Mouse (Mus musculus): ENCODE results near the gene Tmco5b.

Gene Tmco5b

DNA sequence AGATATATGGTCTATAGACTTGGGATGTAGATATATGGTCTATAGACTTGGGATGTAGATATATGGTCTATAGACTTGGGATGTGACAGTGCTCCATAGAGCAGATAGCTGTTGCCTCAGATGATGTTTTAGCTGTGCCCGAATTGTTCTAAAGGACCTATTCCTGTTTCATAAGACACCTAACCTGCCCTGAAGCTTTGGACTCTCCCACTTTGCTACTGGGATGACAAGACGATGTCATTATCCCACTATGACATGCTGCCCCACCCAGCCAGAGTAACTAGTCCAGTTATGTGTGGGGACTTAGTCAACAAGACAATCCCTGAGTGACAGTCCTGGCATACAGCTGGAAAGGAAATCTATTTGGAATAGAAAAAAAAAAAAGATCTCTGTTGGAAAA is at the start of gene Tmco5b:
Gene Tmco5b (plus strand): TSS at position 301 of the 400 bp plus-strand sequence.
- no peak for DNase-seq

DNA sequence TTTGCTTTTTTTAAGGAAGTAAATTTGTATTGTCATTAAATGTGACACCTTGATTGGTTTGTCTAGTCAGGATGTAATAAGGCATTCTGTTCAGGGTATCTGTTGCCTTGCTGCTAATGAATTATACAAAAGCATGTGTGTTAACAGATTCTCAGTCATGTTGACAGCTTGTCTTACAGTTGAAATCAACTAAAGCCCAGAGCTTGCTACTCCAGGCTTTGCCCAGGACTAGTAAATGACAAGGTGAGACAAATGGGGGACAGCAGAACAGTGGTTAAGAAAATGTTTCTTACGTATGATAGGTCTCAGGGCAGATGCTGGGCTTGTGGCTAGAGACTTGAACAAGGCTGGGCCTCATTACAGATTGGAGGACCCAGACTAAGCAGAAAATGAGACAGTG is 48.5 kb upstream of the Tmco5b start:
- DNase-seq: no peak

DNA sequence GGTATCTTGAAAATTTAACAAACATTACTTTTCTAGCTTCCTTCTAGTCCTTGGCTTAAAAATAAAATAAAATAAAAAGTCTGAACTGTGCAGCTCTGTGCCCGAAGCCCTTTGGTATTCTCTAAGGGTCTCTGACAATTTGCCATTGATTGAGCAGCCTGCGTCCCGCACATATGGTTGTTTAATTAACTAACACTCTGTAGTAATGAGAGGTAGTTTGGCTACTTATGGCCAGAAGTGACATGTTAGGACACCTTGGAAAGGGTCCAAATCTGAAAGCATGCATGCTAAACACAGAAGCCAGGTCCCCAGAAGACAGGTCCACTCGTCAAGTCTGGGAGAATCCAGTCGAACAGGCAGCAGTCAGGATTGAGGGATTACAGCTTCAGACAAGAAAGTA is 46.7 kb upstream of the Tmco5b start:
- no peak for DNase-seq

DNA sequence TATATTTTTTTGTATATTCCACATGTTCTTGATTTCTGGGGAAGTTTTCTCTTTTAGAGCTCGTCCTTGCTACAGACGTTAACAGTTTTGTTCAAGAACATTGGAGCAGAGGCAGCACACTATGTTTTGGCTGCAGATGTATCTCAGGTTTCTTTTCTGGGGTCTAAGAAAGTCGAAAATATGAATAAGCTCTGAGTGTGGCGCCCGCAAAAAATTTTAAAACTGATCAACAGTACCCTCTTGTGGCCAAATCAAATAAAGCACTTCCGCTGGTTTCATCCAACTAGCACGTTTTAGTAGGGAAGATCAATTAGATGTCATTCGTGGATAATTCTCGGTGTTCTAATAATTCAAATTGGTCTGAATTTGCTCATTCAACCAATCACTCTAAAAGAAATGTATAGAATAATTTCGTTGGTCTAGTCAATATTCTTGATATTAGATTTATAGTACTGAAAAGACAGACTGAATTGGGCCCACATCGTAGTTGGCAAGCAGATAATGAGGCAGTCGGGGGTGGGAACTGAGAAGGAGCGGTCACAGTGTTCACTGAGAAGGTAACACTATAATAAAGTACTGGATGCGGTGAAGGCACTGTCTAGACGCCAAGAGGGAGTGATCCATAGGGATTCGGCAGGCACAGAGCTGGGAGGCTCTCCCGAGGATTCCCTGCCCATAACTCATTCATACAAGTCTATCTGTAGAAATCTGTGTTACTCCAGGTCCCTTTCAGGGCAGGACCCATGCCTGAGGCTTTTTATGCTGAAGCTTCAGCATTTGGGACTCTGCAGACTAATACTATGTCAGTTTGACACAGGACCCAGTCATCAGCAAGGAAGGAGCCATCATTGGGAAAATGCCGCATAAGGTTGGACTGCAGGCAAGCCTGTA is 17.1 kb downstream of the Tmco5b start:
- peak; percentile 13 to 22 for DNase-seq

DNA sequence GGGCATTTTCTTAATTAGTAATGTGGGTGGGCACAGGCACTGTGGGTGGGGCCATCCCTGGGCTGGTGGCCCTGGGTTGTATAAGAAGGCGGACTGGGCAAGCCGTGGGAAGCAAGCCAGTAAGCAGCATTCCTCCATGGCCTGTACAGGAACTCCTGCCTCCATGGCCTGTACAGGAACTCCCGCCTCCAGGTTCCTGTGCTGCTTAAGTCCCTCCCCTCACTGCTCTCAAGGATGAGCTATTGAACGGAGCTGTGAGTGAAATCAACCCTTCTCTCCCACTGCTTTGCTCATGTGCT is 17.7 kb downstream of the Tmco5b start:
- no peak for DNase-seq

DNA sequence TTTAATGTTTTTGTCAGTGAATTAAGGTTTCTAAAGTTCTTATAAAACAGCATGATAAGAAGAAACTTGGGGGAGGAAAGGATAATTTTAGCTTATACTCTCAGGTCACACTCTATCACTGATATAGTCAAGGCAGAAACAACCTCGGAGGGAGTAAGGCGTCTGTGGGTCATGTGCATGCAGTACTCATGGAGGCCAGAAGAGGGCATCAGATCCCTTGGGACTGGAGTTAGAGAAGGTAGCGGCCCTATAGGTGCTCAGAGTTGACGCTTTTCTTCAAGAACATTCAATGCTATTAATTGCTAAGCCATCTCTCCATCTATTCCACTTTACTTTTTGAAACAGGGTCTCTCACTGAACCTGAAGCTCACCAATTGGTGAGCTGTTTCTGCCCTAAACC is 19.8 kb downstream of the Tmco5b start:
- DNase-seq: peak; percentile 89 to 91

DNA sequence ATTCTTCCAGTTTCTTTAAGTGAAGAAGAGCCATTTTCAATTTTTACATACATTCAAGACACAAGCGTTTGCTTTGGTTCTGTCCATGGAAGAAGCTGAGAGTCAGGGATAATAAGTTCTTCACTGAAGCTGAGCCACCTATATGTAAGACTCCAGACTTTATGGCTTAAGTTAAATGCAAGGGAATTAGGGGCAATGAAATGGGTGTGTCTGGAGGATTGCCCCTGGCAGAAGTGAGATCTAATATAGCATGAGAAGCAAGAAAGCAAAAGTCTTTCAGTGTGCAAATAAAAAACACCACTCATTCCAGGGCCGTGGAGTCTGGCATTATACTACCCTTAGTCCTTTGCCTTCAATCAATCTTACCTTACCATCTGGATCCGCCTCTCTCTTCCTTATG is 25.7 kb downstream of the Tmco5b start:
- DNase-seq: no peak

DNA sequence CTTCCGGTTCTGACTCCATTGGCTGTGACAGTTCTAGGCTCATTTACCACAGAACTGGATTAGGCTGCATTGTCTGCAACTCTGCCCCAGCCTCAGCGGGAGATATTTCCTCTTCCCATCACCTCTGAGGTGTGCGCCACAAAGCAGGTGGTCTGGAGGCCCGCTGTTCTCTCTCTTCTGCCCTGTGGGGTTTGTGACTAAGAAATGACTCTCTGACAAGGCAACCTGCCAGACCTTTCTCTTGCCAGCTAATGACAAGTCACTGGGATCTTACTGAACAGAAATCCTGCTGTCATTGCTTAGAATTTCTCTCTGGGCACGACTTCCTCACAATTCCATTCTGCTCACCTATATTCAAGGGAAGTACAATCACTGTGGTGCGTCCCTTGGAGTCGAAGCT is 37.5 kb downstream of the Tmco5b start:
- no peak for DNase-seq

DNA sequence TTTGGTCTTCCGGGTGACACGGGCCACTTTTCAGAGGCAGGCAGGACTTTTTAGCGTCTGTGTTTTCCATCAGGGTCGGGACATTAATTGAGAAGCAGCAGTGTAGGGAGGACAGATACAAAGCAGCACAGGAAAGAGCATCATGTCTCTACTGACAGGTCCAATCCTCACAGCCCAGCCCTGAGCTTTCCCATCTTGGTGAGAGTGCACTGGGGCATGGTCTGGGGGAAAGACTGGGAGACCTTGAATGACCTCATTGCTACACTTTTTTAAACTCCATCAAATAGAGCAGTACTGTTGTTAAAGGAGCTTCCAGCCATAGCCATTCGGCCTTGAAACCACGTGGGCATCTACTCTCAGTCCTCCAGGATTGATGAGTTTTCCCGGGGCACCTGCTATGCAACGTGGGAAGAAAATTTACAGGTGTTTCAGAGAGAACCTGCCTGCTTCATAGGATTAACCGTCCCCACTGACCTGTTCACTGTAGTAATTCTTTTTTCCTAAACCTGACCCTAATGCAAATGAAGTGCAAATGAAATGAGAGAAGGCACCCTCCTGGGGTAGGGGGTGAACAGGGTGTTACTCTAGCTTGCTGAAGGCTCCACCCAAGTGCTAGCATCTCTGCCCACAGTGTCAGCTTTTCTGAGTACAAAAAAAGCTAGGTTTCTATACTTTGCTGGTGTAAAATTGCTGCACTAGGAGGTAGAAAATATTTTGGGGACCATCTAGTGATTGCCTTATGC is 48.4 kb downstream of the Tmco5b start:
- DNase-seq: peak; percentile 16 to 19

DNA sequence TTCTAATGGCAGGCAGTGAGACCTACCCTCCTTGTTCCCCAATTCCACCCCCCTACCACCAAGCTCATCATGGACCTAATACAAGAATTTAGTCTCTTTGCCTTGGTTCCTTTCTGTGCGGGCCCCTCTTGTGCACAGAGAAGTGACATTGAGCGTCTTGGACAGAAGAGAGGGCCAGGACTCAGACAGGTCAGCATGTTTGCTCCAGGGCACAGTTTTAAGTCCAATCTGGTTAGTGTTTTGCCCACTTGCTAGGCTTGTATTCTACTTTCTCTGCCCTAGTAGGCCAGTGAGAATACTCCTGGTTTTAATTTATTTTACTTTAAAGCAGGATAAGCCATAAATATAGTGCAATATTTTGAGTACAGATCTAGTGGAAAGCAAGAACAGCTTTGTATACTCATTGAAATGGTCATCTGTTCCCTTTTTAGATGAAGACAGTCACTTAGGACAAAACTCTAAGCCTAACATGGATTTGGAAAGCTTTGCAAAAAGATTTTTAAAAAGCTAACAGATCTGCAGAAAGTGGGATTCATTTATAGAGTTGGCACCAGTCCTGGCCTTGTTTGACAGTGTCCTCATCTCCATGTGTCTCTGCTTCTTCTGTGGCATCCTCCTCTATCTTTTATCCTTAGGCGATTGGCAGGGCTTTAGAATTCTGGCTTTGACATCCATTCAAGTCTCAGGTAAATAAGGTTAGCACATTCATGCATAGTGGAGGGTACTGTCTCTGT is 50.2 kb downstream of the Tmco5b start:
- no peak for DNase-seq

DNA sequence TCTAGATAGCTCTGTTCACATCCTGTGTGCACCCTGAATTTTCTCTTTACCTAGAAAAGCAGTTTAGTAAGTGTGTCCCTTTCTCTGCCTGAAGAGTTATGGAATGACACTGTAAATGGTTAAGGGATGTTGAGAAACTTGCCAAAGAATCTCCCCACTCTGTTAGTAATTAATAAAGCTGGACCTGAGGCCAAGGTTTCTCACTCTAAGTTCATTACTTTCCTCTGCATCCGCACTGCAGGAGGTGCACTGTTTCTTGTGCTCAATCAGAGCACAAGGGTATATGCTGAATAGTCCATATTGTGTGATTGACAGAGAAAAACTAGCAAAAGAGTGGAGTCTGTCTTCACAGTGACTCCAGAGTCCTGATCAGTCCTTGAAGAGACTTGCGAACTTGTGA is 59.0 kb downstream of the Tmco5b start:
- DNase-seq: peak in 1 of 2 experiments; percentile 24

Measured in kidney, postnatal 4 days (tissue).